ENCODE assay signal across 8 mouse cellular contexts in genomic region chr16:13673114-13673513, GRCm38 (mm10). TPM values are rescaled to one million over a fixed set of nuclear protein-coding genes. Genes with fewer than 3 reads are reported as not detected.
DNase-seq lines count a peak whose midpoint lies in the region; ATAC-seq lines count a peak whose summit lies in the region.

No protein-coding gene starts in this region.

- 74% methylated on average over 5 of the region's 5 CpGs for WGBS in kidney, embryonic 15.5 days
- 85% methylated on average over 5 of the region's 5 CpGs for WGBS in embryonic facial prominence, embryonic 14.5 days
- WGBS in intestine, embryonic 15.5 days = 70% methylated on average over 5 of the region's 5 CpGs
- WGBS in midbrain, embryonic 16.5 days = 76% methylated on average over 5 of the region's 5 CpGs

- no peak overlapping the region for H3K27ac ChIP-seq in kidney, embryonic 15.5 days
- no peak overlapping the region for H3K27ac ChIP-seq in embryonic facial prominence, embryonic 14.5 days (replicated peaks; ENCODE audit: low read depth, low read length)
- H3K27ac ChIP-seq in intestine, embryonic 15.5 days = no peak overlapping the region
- no peak overlapping the region for H3K27ac ChIP-seq in midbrain, embryonic 16.5 days (ENCODE audit: low read length)

- no peak for DNase-seq in kidney, adult 11 months
- DNase-seq in embryonic facial prominence, embryonic 14.5 days (ENCODE audit: low spot score) = no peak
- DNase-seq in gastrocnemius, adult 18-20 months (ENCODE audit: low spot score) = no peak
- DNase-seq in urinary bladder, postnatal 4 days (ENCODE audit: low spot score in 2 of 2) = no peak

- no peak overlapping the region for H3K9ac ChIP-seq in kidney, embryonic 15.5 days
- no peak overlapping the region for H3K9ac ChIP-seq in embryonic facial prominence, embryonic 14.5 days (ENCODE audit: low read depth, low read length)
- H3K9ac ChIP-seq in intestine, embryonic 15.5 days = no peak overlapping the region
- no peak overlapping the region for H3K9ac ChIP-seq in midbrain, embryonic 16.5 days (ENCODE audit: low read depth, low read length)

- peak overlapping the region; percentile 69 for H3K4me2 ChIP-seq in kidney, embryonic 15.5 days
- H3K4me2 ChIP-seq in embryonic facial prominence, embryonic 14.5 days (ENCODE audit: low read depth, low read length) = peak overlapping the region; percentile 74
- peak overlapping the region; percentile 60 for H3K4me2 ChIP-seq in intestine, embryonic 15.5 days (replicated peaks)
- H3K4me2 ChIP-seq in midbrain, embryonic 16.5 days (ENCODE audit: low read length) = peak overlapping the region; percentile 86

- peaks cover 22% of the 10 kb centered on the region for H3K36me3 ChIP-seq in kidney, embryonic 15.5 days
- H3K36me3 ChIP-seq in embryonic facial prominence, embryonic 14.5 days (ENCODE audit: control insufficient read depth, insufficient read depth, low read length) = peaks cover 19% of the 10 kb centered on the region
- H3K36me3 ChIP-seq in intestine, embryonic 15.5 days = peaks cover 16% of the 10 kb centered on the region; the same call in 1 of the 2 replicates
- H3K36me3 ChIP-seq in midbrain, embryonic 16.5 days (ENCODE audit: control insufficient read depth, insufficient read depth, low read length) = peaks cover 13% of the 10 kb centered on the region

- H3K4me3 ChIP-seq in kidney, embryonic 15.5 days (replicated peaks) = peak overlapping the region; percentile 99
- H3K4me3 ChIP-seq in embryonic facial prominence, embryonic 14.5 days (ENCODE audit: low read depth, low read length) = peak overlapping the region; percentile 98
- H3K4me3 ChIP-seq in intestine, embryonic 15.5 days (replicated peaks) = peak overlapping the region; percentile 87; the same call in 1 of the 2 replicates
- no peak overlapping the region for H3K4me3 ChIP-seq in midbrain, embryonic 16.5 days (ENCODE audit: low read depth, low read length)

- ATAC-seq in kidney, embryonic 15.5 days (replicated peaks; ENCODE audit: low FRiP score) = no peak
- ATAC-seq in embryonic facial prominence, embryonic 14.5 days (ENCODE audit: low read depth) = no peak
- no peak for ATAC-seq in intestine, embryonic 15.5 days
- no peak for ATAC-seq in midbrain, embryonic 16.5 days
- ATAC-seq in cerebellum, adult (ENCODE audit: insufficient number of reproducible peaks, low FRiP score, low TSS enrichment) = no peak

- no peaks in the 10 kb centered on the region for H3K27me3 ChIP-seq in kidney, embryonic 15.5 days
- H3K27me3 ChIP-seq in embryonic facial prominence, embryonic 14.5 days (replicated peaks; ENCODE audit: control insufficient read depth, insufficient read depth, low read length) = no peaks in the 10 kb centered on the region
- no peaks in the 10 kb centered on the region for H3K27me3 ChIP-seq in intestine, embryonic 15.5 days (replicated peaks)
- no peaks in the 10 kb centered on the region for H3K27me3 ChIP-seq in midbrain, embryonic 16.5 days (ENCODE audit: control insufficient read depth, insufficient read depth, low read depth, low read length)

- no peaks in the 10 kb centered on the region for H3K9me3 ChIP-seq in kidney, embryonic 15.5 days (replicated peaks)
- H3K9me3 ChIP-seq in embryonic facial prominence, embryonic 14.5 days (ENCODE audit: control insufficient read depth, low read length) = no peaks in the 10 kb centered on the region
- H3K9me3 ChIP-seq in intestine, embryonic 15.5 days = no peaks in the 10 kb centered on the region
- no peaks in the 10 kb centered on the region for H3K9me3 ChIP-seq in midbrain, embryonic 16.5 days (replicated peaks; ENCODE audit: control insufficient read depth, low read length, poor library complexity, severe bottlenecking)

- peaks cover 8% of the 10 kb centered on the region; the same call in 1 of the 2 replicates for H3K4me1 ChIP-seq in kidney, embryonic 15.5 days
- peaks cover 7% of the 10 kb centered on the region for H3K4me1 ChIP-seq in embryonic facial prominence, embryonic 14.5 days (ENCODE audit: control insufficient read depth, insufficient read depth, low read length)
- no peaks in the 10 kb centered on the region; the same call in 1 of the 2 replicates for H3K4me1 ChIP-seq in intestine, embryonic 15.5 days (replicated peaks)
- H3K4me1 ChIP-seq in midbrain, embryonic 16.5 days (ENCODE audit: control insufficient read depth, insufficient read depth, low read length) = peaks cover 12% of the 10 kb centered on the region

RNA-seq across cellular contexts. Expression of gene 3110001I22Rik, which starts 1.4 kb away (rescaled TPM):
- polyA plus RNA-seq in kidney, embryonic 15.5 days (2015; fragmentation: Nextera tagmentation; extraction: Ambion mirVana) = 6.3 and 6.4 TPM in 2 replicates
- polyA plus RNA-seq in embryonic facial prominence, embryonic 14.5 days (2014; fragmentation: Nextera tagmentation; extraction: Ambion mirVana) = 4.9 and 5.4 TPM in 2 replicates
- 3.7 and 4.7 TPM in 2 replicates for polyA plus RNA-seq in intestine, embryonic 15.5 days (2015; fragmentation: Nextera tagmentation; extraction: Ambion mirVana)
- polyA plus RNA-seq in midbrain, embryonic 16.5 days (2015; fragmentation: Nextera tagmentation; extraction: Ambion mirVana) = 6.2 and 7.3 TPM in 2 replicates
- 1 to 10 TPM; 2.3 to 2.7 TPM for total RNA-seq in gastrocnemius, adult 18-20 months (2021)

RNA-seq across cellular contexts. Expression of gene Bfar, which starts 1.5 kb away (rescaled TPM):
- polyA plus RNA-seq in kidney, embryonic 15.5 days (2015; fragmentation: Nextera tagmentation; extraction: Ambion mirVana) = 48.7 and 50.9 TPM in 2 replicates
- 46.5 and 51.9 TPM in 2 replicates for polyA plus RNA-seq in embryonic facial prominence, embryonic 14.5 days (2014; fragmentation: Nextera tagmentation; extraction: Ambion mirVana)
- polyA plus RNA-seq in intestine, embryonic 15.5 days (2015; fragmentation: Nextera tagmentation; extraction: Ambion mirVana) = 38.1 and 38.7 TPM in 2 replicates
- polyA plus RNA-seq in midbrain, embryonic 16.5 days (2015; fragmentation: Nextera tagmentation; extraction: Ambion mirVana) = 52.7 and 56.4 TPM in 2 replicates
- total RNA-seq in gastrocnemius, adult 18-20 months (2021) = 10 to 100 TPM; 33.1 to 33.2 TPM

RNA-seq across cellular contexts. Expression of gene Parn, which starts 5.1 kb away (rescaled TPM):
- polyA plus RNA-seq in kidney, embryonic 15.5 days (2015; fragmentation: Nextera tagmentation; extraction: Ambion mirVana) = 44.9 and 46.4 TPM in 2 replicates
- polyA plus RNA-seq in embryonic facial prominence, embryonic 14.5 days (2014; fragmentation: Nextera tagmentation; extraction: Ambion mirVana) = 32.1 and 41.3 TPM in 2 replicates
- 38.6 and 38.7 TPM in 2 replicates for polyA plus RNA-seq in intestine, embryonic 15.5 days (2015; fragmentation: Nextera tagmentation; extraction: Ambion mirVana)
- polyA plus RNA-seq in midbrain, embryonic 16.5 days (2015; fragmentation: Nextera tagmentation; extraction: Ambion mirVana) = 30.4 and 32.4 TPM in 2 replicates
- 1 to 10 TPM; 6.8 to 7.4 TPM for total RNA-seq in gastrocnemius, adult 18-20 months (2021)

RNA-seq across cellular contexts. Expression of gene Pla2g10, which starts 57.7 kb away (rescaled TPM):
- polyA plus RNA-seq in kidney, embryonic 15.5 days (2015; fragmentation: Nextera tagmentation; extraction: Ambion mirVana) = 0.53 and 1.6 TPM in 2 replicates
- 0.16 and 0.46 TPM in 2 replicates for polyA plus RNA-seq in embryonic facial prominence, embryonic 14.5 days (2014; fragmentation: Nextera tagmentation; extraction: Ambion mirVana)
- polyA plus RNA-seq in intestine, embryonic 15.5 days (2015; fragmentation: Nextera tagmentation; extraction: Ambion mirVana) = 4.8 and 7.9 TPM in 2 replicates
- polyA plus RNA-seq in midbrain, embryonic 16.5 days (2015; fragmentation: Nextera tagmentation; extraction: Ambion mirVana) = 0.26 TPM in 1 of 2 replicates, not detected in the other
- total RNA-seq in gastrocnemius, adult 18-20 months (2021) = not detected
